Mouse (Mus musculus) Muller cell, postnatal 12 days (primary cell): ENCODE measurements around the gene Slc38a6.

Experiments used
- DNase-seq: peaks from one replicate; pipeline ENCODE4 v3.0.0-alpha.2; 2015; ENCODE audit errors: inconsistent ontology term

The Slc38a6 gene

DNA sequence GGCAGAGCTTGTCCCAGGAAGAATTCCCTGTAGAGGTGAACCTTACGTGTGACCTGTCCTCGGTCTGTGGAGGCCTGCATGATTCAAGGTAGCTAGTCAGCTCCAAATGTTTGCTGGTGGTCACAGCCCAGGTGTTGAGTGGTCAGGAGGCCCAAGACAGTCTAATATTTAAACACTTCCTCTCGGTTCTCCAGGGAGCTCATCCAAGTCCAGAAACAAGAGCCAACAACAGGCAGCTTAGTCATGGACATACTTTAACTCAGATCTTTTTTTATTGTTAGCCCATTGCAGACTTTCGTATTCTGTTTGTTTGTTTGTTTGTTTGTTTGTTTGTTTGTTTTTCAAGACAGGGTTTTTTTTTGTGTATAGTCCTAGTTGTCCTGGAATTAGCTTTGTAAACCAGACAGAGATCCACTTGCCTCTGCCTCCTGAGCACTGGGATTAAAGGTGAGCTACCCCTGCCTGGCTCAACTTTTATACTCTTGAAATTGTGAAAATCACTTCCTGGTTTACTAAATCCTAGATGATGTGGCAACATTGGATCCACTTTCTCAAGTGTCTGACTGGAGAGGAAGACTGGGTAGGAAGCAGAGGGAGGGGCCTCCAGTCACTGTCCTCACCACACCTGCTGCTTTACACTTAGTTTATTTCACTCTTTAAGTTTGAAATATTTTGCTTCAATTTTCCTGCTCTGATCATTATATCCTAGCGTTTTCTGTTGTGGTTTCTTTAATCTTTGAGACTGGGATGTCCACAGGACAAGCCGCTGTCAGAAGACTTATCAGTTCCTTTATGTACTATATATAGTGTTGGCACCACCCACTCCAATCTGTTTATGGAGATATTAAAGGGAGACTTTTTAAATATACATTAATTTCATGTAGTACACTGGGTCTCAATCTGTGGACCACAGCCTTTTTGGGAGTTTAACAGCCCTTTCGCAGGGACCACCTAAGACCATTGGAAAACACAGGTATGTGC is 31.4 kb downstream of the Slc38a6 start:
- no peak for DNase-seq

DNA sequence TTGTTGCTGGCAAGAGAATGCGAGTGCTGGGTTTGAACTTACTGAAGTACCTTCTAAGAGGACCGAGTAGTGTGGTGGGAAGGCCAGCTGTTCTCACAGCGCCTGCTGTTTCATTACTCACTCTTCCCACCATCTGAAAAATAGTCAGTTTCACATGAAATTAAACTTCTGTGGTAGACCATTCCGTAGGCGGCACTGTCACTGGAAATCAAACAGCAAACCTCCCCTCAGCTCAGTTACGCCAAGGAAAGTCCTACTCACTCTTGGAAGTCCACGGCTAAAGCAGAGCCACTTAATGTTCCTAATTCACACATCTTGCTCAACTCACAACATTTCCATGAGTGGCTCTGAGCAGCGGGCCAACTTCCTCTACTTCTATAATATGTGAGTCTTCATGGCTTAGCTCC is 37.6 kb downstream of the Slc38a6 start:
- DNase-seq = no peak

DNA sequence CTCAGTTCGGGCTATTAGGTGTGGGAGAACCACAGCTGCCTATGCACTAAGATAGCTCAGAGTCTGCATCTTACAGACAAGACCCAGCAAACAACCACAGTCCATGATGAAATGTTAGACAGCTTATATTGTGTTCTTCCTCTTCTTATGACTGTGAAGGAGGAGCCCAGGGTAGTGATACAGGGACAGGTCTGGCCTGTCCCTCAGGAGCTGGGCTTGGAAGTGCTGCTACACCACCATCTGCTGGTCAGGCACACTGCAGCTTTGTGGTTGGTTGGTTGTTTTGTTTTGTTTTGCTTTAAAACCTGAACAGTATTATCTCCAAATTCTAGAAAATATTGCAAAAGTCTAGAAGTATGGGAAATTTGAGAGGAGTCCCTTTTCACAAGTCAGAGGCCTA is 38.2 kb downstream of the Slc38a6 start:
- DNase-seq = no peak

DNA sequence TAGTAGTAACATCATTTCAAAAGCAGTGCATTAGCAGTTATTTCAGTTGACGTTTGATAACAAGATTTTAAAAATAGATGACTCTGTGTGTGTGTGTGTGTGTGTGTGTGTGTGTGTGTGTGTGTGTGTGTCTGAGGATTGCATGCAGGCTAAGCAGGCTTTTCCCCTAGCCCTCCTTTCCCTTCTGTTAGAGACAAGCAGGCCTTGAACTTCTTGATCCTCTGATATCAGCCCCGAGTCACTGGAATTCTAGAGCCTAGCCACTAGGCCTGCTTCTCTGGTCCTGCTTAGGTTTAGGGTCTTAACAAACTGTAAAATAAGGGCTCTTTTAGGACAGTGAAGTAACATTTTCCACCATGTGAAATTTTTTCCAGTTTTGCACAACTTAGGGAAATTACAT is 38.6 kb downstream of the Slc38a6 start:
- DNase-seq = no peak

DNA sequence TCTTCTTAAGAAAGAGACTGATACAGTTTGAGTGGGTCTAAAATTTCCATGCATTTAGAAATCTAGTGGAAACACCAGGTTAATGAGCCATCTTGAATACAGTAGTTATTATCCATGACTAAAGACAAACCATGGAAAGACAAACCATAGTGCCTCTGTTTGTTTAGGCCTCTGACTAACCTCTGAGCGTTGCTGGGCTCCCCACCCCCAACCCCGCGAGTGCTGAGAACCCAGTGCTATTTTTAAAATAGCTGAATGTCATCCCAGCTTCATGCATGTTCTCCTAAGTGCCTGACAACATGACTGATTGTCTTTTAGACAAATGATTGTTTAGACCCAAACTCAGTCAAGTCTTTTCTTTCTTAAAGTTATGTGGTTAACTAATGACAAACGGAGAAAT is 39.0 kb downstream of the Slc38a6 start:
- DNase-seq = peak; percentile 53

DNA sequence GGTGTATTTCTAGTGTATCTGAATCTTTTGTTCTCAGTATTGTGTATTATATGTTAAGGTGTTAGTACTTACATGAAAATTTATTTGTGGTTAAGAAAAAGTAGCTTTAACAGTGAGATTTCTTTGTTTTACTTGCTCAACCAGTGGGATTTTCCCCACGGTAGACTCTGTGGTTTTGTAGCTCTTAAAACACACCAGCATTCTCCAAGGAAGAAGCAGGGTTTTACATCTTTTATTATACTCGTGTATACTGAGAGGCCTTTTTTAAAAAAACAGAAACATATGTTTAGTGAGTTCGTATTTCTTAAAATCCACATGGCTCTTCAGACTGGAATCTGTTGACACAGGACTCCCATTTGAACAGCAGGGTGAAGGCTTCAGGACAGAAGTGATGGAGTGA is 40.8 kb downstream of the Slc38a6 start:
- no peak for DNase-seq

DNA sequence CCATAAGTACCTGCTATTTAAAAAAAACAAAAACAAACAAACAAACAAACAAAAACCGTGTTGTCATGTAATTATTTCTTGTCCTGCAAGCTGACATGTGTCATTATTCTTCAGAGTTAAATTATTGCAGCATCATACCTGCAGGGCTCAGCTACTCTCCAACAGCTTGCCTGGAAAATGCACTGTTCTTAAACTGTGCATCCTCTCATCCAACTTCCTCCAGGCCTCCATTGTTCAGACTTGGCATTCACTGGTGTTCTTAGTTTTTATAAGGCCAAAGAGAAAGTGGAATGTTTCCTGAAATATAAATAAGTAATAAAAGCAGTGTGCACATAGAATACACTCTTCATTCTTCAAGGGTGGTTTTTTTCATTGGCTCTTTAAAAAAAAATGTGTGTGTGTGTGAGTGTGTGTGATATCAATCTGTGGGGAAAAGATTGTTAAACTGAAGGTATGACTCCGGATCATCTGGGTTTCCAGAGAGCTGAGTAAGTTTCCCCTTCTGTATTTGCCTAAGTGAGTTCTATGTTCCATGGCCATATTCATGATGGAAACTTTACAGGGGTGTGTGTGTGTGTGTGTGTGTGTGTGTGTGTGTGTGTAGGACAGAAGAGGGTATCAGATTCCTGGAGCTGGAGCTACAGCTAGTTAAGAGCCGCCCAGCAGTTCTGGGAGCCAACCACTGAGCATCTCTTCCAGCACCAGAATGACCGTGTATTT is 42.0 kb downstream of the Slc38a6 start:
- DNase-seq = no peak

DNA sequence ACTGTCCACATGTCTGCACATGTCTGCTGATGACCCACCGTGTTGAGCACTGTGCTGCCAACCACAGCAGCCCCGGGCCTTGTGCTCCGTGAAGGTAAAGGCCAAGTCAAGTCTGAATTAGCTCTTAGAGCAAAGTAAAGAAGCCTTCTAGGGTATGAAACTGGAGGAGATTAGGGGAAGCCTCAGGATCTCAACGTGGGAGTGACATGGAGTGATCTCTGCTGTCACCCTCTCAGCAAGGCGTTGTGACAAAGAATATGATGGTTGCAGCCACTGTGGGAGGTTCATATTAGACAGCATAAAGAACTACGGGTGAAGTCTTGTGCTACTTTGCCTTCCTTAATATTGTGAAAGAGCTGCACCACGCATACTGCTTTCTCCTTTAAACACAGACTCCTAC is 43.7 kb downstream of the Slc38a6 start:
- no peak for DNase-seq

DNA sequence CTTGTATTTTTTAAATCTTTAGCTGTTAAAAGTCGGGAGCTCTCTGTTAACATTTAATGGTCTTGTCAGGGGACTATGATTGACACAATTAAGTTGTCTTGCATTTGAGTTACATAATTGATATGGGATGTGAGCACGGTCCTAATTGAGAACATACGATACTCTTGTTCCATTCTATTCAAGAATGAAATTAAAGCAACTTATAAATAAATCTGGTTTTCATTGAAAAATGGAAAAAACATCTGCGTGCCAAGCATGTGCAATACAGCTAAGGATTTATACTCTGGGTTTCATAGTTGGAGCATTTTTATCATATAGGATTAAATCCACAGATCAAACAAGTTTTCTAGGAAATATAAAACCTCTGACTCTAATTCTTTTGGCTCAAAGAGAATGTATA is 46.1 kb downstream of the Slc38a6 start:
- no peak for DNase-seq

DNA sequence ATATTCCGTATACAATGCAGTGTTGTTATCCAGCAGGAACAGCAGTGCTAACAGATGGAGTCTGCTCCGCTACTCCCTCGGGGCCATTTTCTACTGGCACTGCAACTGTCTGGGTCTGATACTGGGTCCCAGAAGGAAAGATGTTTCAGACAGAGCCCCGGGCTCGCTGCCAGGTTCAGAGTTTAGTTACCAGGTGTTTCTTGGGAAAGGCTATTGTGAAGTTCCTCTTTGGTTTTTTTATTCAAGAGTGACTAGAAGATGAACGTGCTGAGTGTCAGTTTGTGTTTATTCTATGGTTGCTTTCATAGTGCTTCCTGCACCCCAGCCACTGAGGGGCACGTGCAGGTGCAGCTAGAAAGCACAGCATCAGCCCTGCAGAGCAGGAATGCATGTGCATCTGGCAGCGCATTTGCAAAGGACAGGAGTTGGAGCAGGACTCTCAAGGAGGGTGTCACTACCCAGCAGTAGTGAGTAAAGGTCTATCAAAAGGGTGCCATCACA is 47.5 kb downstream of the Slc38a6 start:
- DNase-seq = no peak

DNA sequence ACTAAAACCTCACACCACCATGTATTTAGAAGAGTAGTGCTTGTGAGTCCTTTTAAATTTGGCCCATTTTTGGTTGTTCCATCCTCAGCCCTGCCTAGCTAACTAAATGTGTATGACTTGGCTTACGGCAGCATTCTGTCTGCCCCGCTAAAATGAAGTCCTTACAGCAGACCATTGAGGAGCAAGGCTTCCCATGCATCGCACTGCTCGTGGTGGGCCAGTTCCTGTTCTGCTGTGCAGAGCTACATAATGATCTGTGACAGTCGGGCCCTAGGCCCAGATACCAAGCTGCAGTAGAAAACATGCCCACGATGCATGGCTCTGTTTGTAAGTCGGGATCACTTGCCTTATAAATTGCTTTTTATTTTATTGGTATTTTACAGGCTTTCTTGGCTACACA is 50.5 kb downstream of the Slc38a6 start:
- DNase-seq = no peak

DNA sequence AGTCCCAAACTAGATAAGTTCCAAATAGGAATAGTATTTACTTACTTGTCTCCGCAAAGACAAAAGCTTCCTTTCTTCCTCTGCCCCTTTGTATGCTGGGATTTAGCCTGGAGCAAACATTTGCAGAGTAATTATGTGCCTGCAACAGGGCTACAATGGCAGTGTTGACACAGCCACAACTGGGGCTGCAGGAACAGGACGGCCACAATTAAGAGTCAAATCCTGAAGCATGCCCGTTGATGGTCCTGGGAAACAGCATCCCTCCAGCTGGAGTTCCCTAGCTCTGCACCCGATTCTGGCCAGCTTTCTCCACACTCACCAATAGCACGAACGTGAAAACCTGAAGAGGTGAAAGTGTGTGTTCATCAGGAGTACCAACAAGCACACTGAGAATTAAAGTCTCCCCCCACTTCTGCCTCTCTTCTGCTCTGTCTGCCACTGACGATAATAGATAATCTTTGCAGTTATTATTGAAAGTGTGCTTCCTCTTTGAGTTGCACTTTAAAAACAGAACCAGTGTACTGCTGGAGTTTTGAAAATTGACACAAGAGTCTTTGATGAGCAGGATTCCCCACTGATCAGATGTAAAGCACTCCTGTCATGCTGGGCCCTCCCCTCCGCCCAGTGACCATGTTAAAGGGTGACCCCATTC is 54.2 kb downstream of the Slc38a6 start:
- peak; percentile 67 for DNase-seq

DNA sequence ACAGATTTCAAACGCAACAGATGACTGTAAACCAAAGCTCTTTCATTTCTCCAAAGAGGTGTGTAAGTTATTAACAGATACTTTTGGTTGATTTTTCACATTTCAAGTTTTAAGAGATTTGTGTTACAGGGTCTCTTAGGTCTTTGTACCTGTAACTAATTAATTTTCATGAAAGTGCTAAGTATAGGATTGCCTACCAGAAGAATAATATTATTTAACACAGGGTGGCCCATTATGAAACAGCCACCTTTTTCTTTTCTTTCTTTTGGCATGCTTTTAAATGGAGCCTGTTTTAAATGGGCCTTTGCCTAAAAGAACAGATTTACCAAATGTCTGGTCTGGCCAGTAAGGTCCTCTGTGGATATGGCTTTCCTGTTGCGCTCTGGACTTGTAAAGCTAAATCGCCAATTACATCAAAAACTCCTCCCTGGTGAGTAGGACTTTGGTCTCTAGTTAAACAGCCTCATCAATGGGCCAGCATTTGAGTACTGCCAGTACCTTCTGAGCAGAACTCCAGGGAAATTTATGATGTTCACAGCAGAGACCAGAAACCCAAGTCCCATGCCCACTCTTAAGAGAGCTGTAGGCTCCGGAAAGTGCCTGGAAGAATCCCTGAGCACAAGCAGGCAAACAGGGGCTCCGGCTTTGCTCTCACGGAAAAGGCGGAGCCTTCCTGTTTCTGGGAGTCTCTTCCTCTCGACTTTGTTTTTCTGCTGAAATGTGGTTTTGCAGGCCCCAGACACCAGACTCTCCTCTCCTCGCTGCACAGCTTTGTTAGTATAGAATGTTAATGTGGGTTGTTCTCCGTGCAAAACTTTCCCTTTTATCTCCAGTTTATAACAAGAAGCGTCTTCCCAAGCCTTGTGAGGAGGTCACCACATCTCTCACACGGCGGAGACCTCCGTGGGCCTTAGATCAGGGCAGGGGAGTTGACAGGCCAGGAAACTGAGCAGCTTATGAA is 55.4 kb downstream of the Slc38a6 start:
- no peak for DNase-seq

DNA sequence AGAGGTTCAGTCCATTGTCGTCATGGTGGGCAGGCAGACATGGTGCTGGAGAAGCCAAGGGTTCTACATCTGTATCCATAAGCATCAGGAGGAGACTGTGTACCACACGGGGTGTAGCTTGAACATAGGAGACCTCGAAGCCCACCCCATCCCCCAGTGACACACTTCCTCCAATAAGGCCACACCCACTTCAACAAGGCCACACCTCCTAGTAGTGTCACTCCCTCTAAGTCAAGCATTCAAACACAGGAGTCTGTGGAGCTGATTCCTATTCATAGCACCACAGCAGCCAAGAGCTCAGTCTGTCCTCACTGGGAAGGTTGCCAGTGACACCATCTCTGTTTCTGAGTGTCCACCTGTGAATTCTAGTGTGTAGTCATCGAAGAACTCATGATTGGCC is 57.7 kb downstream of the Slc38a6 start:
- no peak for DNase-seq

DNA sequence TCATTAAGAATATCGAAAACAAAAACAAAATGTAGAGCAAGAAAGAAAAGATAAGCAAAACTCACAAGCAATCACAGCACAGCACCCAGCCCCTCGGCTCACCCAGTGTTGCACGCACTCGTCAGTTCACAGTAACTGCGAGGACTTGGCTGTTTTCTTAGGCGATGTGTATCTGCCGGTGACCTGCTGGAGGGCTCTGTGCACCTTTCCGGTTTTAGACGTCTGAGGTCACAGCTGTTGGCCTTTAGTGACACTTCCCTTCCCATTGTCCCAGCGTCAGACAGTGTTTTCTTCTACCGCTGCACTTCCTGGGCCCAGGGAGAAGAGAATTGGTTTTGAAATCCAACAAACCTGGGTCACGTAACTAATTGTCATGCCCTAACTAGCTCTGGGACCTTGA is 58.6 kb downstream of the Slc38a6 start:
- DNase-seq = no peak

DNA sequence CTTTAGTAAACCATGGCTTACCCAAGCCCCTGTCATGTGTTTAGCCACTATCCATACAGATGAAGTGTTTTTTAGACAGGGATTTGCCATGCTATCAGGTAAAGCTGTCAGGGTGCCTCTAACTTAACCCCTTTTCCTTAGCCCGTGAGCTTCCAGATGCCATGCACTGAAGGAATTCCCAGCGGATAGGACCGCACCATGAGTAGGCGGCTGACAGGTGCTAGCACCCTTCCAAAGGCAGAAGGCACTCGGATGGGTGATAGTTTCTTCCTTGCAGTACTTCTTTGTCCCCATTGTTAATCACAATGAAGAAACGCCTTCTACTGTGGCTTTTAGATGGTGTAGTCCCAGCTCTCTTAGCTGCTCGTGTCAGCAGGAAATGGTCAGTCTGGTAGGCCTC is 60.6 kb downstream of the Slc38a6 start:
- no peak for DNase-seq

DNA sequence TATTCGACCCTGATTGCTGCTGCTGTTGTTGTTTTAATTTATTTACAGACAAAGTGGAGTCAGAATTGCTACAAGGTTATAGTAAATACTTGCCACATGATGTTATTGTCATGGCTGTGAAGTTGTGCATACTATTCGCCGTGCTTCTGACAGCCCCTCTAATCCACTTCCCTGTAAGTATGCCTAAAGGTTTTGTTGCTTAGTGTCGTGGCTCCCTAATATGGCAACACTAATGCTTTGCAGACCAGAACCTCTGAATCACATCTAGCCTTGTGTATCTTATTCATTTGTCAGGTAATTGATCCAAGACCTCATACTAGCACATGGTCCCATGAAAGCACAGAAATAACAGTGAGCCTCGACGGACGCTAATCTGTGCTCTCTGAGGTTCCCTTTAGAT is 63.9 kb downstream of the Slc38a6 start:
- DNase-seq = no peak

DNA sequence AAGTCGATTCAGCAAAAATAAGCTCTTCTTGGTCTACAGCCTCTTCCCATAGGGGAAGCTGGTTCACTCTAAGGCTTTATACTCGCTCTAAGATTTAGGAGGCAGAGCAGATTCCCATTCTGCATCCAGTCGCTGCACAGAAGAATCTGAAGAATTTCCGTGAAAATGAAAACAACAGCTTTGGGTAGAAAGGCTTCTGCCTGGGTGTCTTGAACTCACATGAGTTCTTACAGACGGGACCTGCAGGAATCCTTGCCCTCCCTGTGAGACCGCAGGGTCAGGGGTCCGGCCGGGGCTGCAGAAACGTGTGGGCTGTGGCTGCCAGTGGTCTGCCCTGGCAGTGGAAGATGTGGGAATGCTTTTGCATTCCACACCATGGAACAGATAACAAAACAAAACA is 64.4 kb downstream of the Slc38a6 start:
- DNase-seq = peak; percentile 71

DNA sequence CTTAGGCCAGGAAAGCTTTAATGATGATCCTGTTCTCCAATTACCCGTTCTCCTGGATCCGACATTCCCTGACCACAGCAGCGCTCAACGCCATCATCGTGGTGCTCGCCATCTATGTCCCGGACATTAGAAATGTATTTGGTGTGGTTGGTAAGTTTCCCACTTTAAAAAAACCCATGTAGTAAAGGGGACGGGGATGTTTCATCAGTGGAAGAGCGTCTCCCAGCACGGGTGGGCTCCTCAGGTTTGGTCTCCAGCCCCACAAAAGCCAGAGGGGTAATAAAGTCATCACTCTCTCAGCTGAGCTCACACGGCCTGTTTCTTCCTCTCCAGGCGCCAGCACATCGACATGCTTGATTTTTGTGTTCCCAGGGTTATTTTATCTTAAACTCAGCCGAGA is 65.2 kb downstream of the Slc38a6 start:
- no peak for DNase-seq

DNA sequence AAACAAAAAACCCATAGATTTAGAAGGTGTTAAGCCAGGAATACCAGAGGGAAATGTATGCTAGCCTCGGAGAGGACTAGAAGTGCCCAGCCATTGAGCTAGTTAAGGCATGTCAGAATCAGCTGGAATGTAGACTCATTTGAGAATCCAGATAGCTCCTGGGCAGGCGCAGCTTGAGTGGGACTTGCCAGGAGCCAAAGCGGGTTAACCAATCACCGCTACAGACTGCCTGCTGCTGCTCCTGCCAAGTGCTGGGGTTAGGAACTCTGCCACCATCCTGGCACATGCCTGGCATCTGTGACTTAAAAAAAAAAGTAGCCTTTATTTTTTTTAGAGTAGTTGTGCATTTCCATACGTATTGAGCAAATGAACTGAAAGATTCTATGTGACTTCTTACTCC is 66.8 kb downstream of the Slc38a6 start:
- peak; percentile 80 for DNase-seq

DNA sequence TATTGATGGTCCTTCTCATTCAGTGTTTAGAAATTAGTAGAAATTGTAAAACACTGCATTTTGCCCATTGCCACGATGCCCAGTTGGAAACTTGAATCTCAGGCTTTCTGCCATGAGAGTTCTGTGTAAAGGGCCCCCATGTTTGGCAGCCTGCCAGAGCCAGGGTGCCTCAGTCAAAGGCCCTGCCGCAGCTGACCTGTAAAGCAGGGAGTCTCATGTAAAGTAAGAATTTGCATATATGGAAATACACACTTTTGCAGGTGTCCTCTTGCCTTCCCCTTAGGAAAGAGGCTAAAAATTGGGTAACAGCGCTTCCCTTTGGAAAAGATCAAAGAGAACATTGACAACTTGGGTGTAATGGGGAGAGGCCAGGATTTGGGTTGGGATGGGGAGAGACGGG is 67.9 kb downstream of the Slc38a6 start:
- DNase-seq = no peak
